ENCODE assay signal across 8 mouse cellular contexts in genomic region chr3:49757626-49758019, GRCm38 (mm10). TPM values are rescaled to one million over a fixed set of nuclear protein-coding genes. Genes with fewer than 3 reads are reported as not detected.
DNase-seq lines count a peak whose midpoint lies in the region; ATAC-seq lines count a peak whose summit lies in the region.

No protein-coding gene starts in this region.

- H3K4me1 ChIP-seq in megakaryocyte, embryonic 14.5 days: peaks cover 14% of the 10 kb centered on the region
- peaks cover 3% of the 10 kb centered on the region; the same call in 1 of the 2 replicates for H3K4me1 ChIP-seq in forebrain, embryonic 11.5 days (replicated peaks; ENCODE audit: control insufficient read depth, insufficient read depth, low read length)
- peaks cover 34% of the 10 kb centered on the region for H3K4me1 ChIP-seq in limb, embryonic 13.5 days
- H3K4me1 ChIP-seq in stomach, embryonic 14.5 days (ENCODE audit: control insufficient read depth, insufficient read depth, low read length): no peaks in the 10 kb centered on the region

- peak overlapping the region; percentile 89 for H3K4me3 ChIP-seq in megakaryocyte, embryonic 14.5 days (replicated peaks)
- H3K4me3 ChIP-seq in forebrain, embryonic 11.5 days (ENCODE audit: low read depth, low read length): peak overlapping the region; percentile 52
- peak overlapping the region; percentile 81 for H3K4me3 ChIP-seq in limb, embryonic 13.5 days
- H3K4me3 ChIP-seq in stomach, embryonic 14.5 days (ENCODE audit: low read depth, low read length): peak overlapping the region; percentile 82

- peaks cover 27% of the 10 kb centered on the region for H3K27me3 ChIP-seq in megakaryocyte, embryonic 14.5 days (replicated peaks)
- H3K27me3 ChIP-seq in forebrain, embryonic 11.5 days (ENCODE audit: control insufficient read depth, insufficient read depth, low read length): no peaks in the 10 kb centered on the region
- H3K27me3 ChIP-seq in limb, embryonic 13.5 days: no peaks in the 10 kb centered on the region
- no peaks in the 10 kb centered on the region for H3K27me3 ChIP-seq in stomach, embryonic 14.5 days (ENCODE audit: control insufficient read depth, insufficient read depth, low read length)

- H3K9ac ChIP-seq in forebrain, embryonic 11.5 days (ENCODE audit: low read length): peak overlapping the region; percentile 89
- peak overlapping the region; percentile 97 for H3K9ac ChIP-seq in limb, embryonic 13.5 days
- peak overlapping the region; percentile 63; the same call in 1 of the 2 replicates for H3K9ac ChIP-seq in stomach, embryonic 14.5 days (replicated peaks; ENCODE audit: low read depth, low read length)

- peaks cover 17% of the 10 kb centered on the region for H3K9me3 ChIP-seq in megakaryocyte, embryonic 14.5 days
- no peaks in the 10 kb centered on the region for H3K9me3 ChIP-seq in forebrain, embryonic 11.5 days (ENCODE audit: control insufficient read depth, low read length)
- H3K9me3 ChIP-seq in limb, embryonic 13.5 days: no peaks in the 10 kb centered on the region
- H3K9me3 ChIP-seq in stomach, embryonic 14.5 days (ENCODE audit: control insufficient read depth, low read depth, low read length): no peaks in the 10 kb centered on the region

- peak; percentile 88 for DNase-seq in forebrain, embryonic 11.5 days (ENCODE audit: low spot score)
- DNase-seq in cerebellum, adult 11-12 months: no peak
- DNase-seq in adrenal gland, postnatal 25 days: no peak
- DNase-seq in right cerebral cortex, postnatal 36 days (ENCODE audit: low spot score in 2 of 2): no peak

- no peaks in the 10 kb centered on the region for H3K36me3 ChIP-seq in megakaryocyte, embryonic 14.5 days (replicated peaks; ENCODE audit: low read length)
- H3K36me3 ChIP-seq in forebrain, embryonic 11.5 days (ENCODE audit: control insufficient read depth, insufficient read depth, low read length): 0 out of 2 replicates have a peak, but pooled peaks cover 2% of the 10 kb centered on the region
- peaks cover 30% of the 10 kb centered on the region for H3K36me3 ChIP-seq in limb, embryonic 13.5 days
- peaks cover 16% of the 10 kb centered on the region for H3K36me3 ChIP-seq in stomach, embryonic 14.5 days (ENCODE audit: control insufficient read depth, insufficient read depth, low read length)

- WGBS in forebrain, embryonic 11.5 days: 0% methylated on average over 6 of the region's 6 CpGs
- WGBS in limb, embryonic 13.5 days: under 1% methylated on average over 6 of the region's 6 CpGs
- 0% methylated on average over 6 of the region's 6 CpGs for WGBS in stomach, embryonic 14.5 days

- H3K27ac ChIP-seq in forebrain, embryonic 11.5 days (ENCODE audit: low read depth, low read length): peak overlapping the region; percentile 97; the same call in 1 of the 2 replicates
- peak overlapping the region; percentile 100 for H3K27ac ChIP-seq in limb, embryonic 13.5 days
- peak overlapping the region; percentile 98 for H3K27ac ChIP-seq in stomach, embryonic 14.5 days (ENCODE audit: low read length)

- H3K4me2 ChIP-seq in forebrain, embryonic 11.5 days (ENCODE audit: low read depth, low read length, severe bottlenecking): peak overlapping the region; percentile 51
- H3K4me2 ChIP-seq in limb, embryonic 13.5 days (replicated peaks): peak overlapping the region; percentile 93
- H3K4me2 ChIP-seq in stomach, embryonic 14.5 days (replicated peaks; ENCODE audit: low read depth, low read length): peak overlapping the region; percentile 84

- ATAC-seq in megakaryocyte, adult 5-6 weeks (ENCODE audit: poor library complexity, severe bottlenecking): no peak
- ATAC-seq in forebrain, embryonic 11.5 days (replicated peaks; ENCODE audit: low FRiP score): peak; percentile 80
- ATAC-seq in limb, embryonic 13.5 days (ENCODE audit: low FRiP score, low read depth): peak; percentile 42
- no peak for ATAC-seq in stomach, embryonic 14.5 days (ENCODE audit: insufficient number of reproducible peaks, insufficient read depth, low FRiP score, low read depth)

RNA-seq across cellular contexts. Expression of gene Pcdh18, which starts 0.5 kb away (rescaled TPM):
- not detected in 2 replicates for polyA plus RNA-seq in megakaryocyte, embryonic 14.5 days (2012; ENCODE audit: insufficient read depth, low replicate concordance)
- total RNA-seq in megakaryocyte, adult 5-6 weeks (2015): 0.23 and 0.45 TPM in 2 replicates
- total RNA-seq in megakaryocyte, adult 5-6 weeks (2017): 0.20 and 0.22 TPM in 2 replicates
- polyA plus RNA-seq in forebrain, embryonic 11.5 days (2014; fragmentation: Nextera tagmentation; extraction: Ambion mirVana): 68.4 and 71.7 TPM in 2 replicates
- polyA plus RNA-seq in limb, embryonic 13.5 days (2015; fragmentation: Nextera tagmentation; extraction: Ambion mirVana): 161 and 172 TPM in 2 replicates
- polyA plus RNA-seq in stomach, embryonic 14.5 days (2014; fragmentation: Nextera tagmentation; extraction: Ambion mirVana): 88.5 TPM in 2 replicates
- 7.2 and 7.7 TPM in 2 replicates for total RNA-seq in adrenal gland, postnatal 25 days (2021)

Comparison
In these comparisons a context has a peak if more than half of its experiments do, and no peak if none do; other contexts are left out.
1. ATAC-seq: peak in forebrain, embryonic 11.5 days (single experiment) and limb, embryonic 13.5 days (single experiment); none in megakaryocyte, adult 5-6 weeks (single experiment) and stomach, embryonic 14.5 days (single experiment).
2. RNA of gene Pcdh18, which starts 0.5 kb away (polyA plus RNA-seq): 161 to 172 TPM in limb, embryonic 13.5 days, 88.5 TPM in stomach, embryonic 14.5 days and 68.4 to 71.7 TPM in forebrain, embryonic 11.5 days; not detected in megakaryocyte, embryonic 14.5 days; every median in the first group is over 10 times any median in the second.
3. Peak in every context shown above with its lines, with median percentiles within 50 percentile points of each other: H3K4me3 ChIP-seq, H3K27ac ChIP-seq, H3K4me2 ChIP-seq and H3K9ac ChIP-seq.